Mouse (Mus musculus): ENCODE measurements around the gene Duoxa1.

GRCm38 (mm10) chr2:122317384-122317783 is 3.9 kb upstream of the Duoxa1 start:
- TF ChIP-seq CTCF (IDR thresholded peaks at IDR 0.05; ENCODE audit: extremely low read depth, insufficient read depth, low read length) (no peak), POLR2A (IDR thresholded peaks at IDR 0.05; ENCODE audit: extremely low read depth, insufficient read depth, low read length) (no peak)

Measured in cortical plate, adult 2 months (tissue).